Mouse (Mus musculus) limb, embryonic 11.5 days (tissue): Measurements from ENCODE around the gene Eif2b2. TPM values are rescaled to one million over a fixed set of nuclear protein-coding genes. Genes with fewer than 3 reads are reported as not detected.
A peak's percentile ranks its signal among the peaks of the same experiment; 100 is the strongest.

Experiments used
- ATAC-seq: fragments of 200-750 bp; cut with Nextera tagmentation; 2 replicates; pipeline ENCODE4 v1.8.0; 2017; ENCODE audit warnings: low read depth; ENCODE audit not compliant: insufficient number of reproducible peaks, low FRiP score, low TSS enrichment
- DNase-seq: peaks from one replicate; pipeline ENCODE4 v3.0.0-alpha.2; 2015; ENCODE audit warnings: low spot score
- H3K27ac ChIP-seq: fragments of 300-500 bp; sonication (generic); replicated peaks from 2 replicates; pipeline ENCODE4 v1.5.1; 2014; ENCODE audit warnings: low read depth, mild to moderate bottlenecking, low read length
- H3K27me3 ChIP-seq: fragments of 300-500 bp; sonication (generic); 2 replicates; pipeline ENCODE4 v1.6.1; 2014; ENCODE audit warnings: mild to moderate bottlenecking, low read length, mixed read lengths; ENCODE audit not compliant: control insufficient read depth, insufficient read depth
- H3K36me3 ChIP-seq: fragments of 300-500 bp; sonication (generic); 2 replicates; pipeline ENCODE4 v1.6.1; 2014; ENCODE audit warnings: mild to moderate bottlenecking, low read length, moderate library complexity, mixed read lengths; ENCODE audit not compliant: control insufficient read depth, insufficient read depth
- H3K4me1 ChIP-seq: fragments of 300-500 bp; sonication (generic); 2 replicates; pipeline ENCODE4 v1.6.1; 2014; ENCODE audit warnings: low read length, mixed read lengths; ENCODE audit not compliant: control insufficient read depth, insufficient read depth
- H3K4me2 ChIP-seq: fragments of 300-500 bp; sonication (generic); 2 replicates; pipeline ENCODE4 v1.6.1; 2014; ENCODE audit warnings: low read depth, mild to moderate bottlenecking, moderate library complexity; ENCODE audit not compliant: severe bottlenecking
- H3K4me3 ChIP-seq: fragments of 300-500 bp; sonication (generic); 2 replicates; pipeline ENCODE4 v1.5.1; 2014; ENCODE audit warnings: low read depth, low read length
- H3K9ac ChIP-seq: fragments of 300-500 bp; sonication (generic); 2 replicates; pipeline ENCODE4 v1.6.1; 2014; ENCODE audit warnings: mild to moderate bottlenecking, low read length
- H3K9me3 ChIP-seq: fragments of 300-500 bp; sonication (generic); 2 replicates; pipeline ENCODE4 v1.6.1; 2016; ENCODE audit warnings: low read length; ENCODE audit not compliant: control insufficient read depth
- WGBS: fragments of 180-500 bp; shearing (Covaris S2); extraction: QIAGEN DNeasy Blood & Tissue Kit; methylation state at CpG from one replicate; pipeline ENCODE4 v1.1.7; 2014; 5-methylcytosine and 5-hydroxymethylcytosine counted together
- polyA plus RNA-seq: library from polyadenylated mRNA; unstranded; fragments of >200 nt; fragmentation: Nextera tagmentation; extraction: Ambion mirVana; gene quantifications from 2 replicates; pipeline ENCODE4 v1.2.1, GENCODE M21; 2014

The Eif2b2 gene
- polyA plus RNA-seq, 1 experiment from 2014 or later = 103 TPM

- no peak for ATAC-seq
- WGBS = 75% methylated on average over 7 of the region's 7 CpGs
- no peak overlapping the region for H3K27ac ChIP-seq
These were observed 32.9 kb upstream of the Eif2b2 start for GRCm38 (mm10) chr12:85186361-85186760.

GRCm38 (mm10) chr12:85190290-85190689 lies 29.0 kb upstream of the Eif2b2 start:
- Histone ChIP-seq H3K9ac (no peak overlapping the region), H3K27me3 (no peaks in the 10 kb centered on the region), H3K4me1 (peaks cover 7% of the 10 kb centered on the region), H3K9me3 (no peaks in the 10 kb centered on the region), H3K4me2 (no peak overlapping the region), H3K36me3 (no peaks in the 10 kb centered on the region), H3K4me3 (no peak overlapping the region), H3K27ac (no peak overlapping the region)
- no peak for ATAC-seq
- 75% methylated on average over 7 of the region's 7 CpGs for WGBS
- DNase-seq = no peak

More at GRCm38 (mm10) chr12:85186361-85186760, 32.9 kb upstream of the Eif2b2 start:
- no peak for DNase-seq
- Histone ChIP-seq H3K27me3 (no peaks in the 10 kb centered on the region), H3K9me3 (no peaks in the 10 kb centered on the region), H3K4me1 (peaks cover 8% of the 10 kb centered on the region), H3K4me3 (no peak overlapping the region), H3K4me2 (no peak overlapping the region), H3K36me3 (no peaks in the 10 kb centered on the region), H3K9ac (no peak overlapping the region)

GRCm38 (mm10) chr12:85192461-85193108 lies 26.7 kb upstream of the Eif2b2 start:
- DNase-seq = peak; percentile 60
- H3K36me3 ChIP-seq = no peaks in the 10 kb centered on the region

DNA sequence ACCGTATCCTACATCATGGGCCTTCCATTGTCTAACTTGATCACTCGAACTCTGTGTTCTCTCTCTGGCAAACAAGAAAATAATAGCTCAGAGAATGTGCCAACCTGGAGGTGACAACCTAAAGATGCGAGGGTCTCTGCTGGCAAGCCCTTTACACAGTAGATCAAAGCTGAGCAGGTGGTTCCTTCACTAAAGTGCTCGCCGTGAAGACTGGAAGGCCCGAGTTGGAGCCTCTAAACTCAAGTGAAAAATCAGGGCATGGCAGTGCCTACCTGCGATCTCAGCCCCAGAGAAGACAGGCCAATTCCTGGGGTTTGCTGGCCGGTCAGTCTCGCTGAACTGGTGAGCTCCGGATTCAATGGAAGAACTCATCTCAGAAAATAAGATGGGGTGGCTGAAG lies 26.1 kb upstream of the Eif2b2 start:
- H3K4me2 ChIP-seq = no peak overlapping the region
- no peak overlapping the region for H3K27ac ChIP-seq
- no peak overlapping the region for H3K4me3 ChIP-seq
- no peaks in the 10 kb centered on the region for H3K36me3 ChIP-seq
- DNase-seq = no peak
- ATAC-seq = no peak
- H3K9ac ChIP-seq = no peak overlapping the region
- peaks cover 25% of the 10 kb centered on the region for H3K4me1 ChIP-seq
- H3K27me3 ChIP-seq = no peaks in the 10 kb centered on the region
- H3K9me3 ChIP-seq = no peaks in the 10 kb centered on the region
- 81% methylated on average over 10 of the region's 10 CpGs for WGBS

More at GRCm38 (mm10) chr12:85192461-85193108, 26.7 kb upstream of the Eif2b2 start:
- Histone ChIP-seq H3K27ac (no peak overlapping the region), H3K9me3 (no peaks in the 10 kb centered on the region), H3K4me2 (no peak overlapping the region), H3K4me3 (no peak overlapping the region), H3K27me3 (no peaks in the 10 kb centered on the region), H3K4me1 (peaks cover 19% of the 10 kb centered on the region), H3K9ac (no peak overlapping the region)
- WGBS = 22% methylated on average over 16 of the region's 19 CpGs
- peak; percentile 52; the same call in 1 of the 2 replicates for ATAC-seq

DNA sequence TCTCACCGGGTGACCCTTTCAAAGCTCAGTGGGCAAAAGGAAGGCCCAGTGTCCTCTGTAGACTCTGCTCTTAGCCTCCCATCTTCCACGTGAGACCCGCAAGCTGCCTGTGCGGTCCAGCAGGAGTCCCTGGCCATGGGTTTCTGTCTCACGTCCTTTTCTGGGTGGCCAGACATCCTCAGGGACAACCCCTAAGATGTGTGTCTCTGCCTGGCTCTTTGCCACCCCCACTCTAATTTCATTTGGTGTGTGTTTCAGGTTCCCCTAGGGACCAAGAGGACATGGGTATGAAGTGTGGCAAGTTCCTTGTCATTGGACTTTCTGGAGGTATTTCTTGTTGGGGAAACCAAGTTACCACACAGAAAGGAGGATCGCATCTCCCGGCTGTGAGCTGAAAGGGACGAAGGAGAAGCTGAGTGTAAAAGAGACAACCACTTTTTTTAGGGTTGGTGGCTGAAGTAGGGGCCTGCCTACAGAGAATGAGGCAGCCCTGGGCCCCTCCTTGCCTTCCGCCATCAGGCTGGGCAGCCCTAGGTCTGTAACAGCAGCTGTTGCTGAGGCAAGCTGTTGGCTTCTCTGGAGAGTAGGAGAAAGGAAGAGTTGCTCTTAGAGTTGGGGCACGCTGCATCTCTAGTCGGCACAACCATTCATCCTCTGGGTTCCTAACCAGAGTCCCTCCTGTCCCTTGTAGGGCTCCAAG lies 25.2 kb upstream of the Eif2b2 start:
- ATAC-seq (no peak), DNase-seq (no peak)
- Histone ChIP-seq H3K27me3 (no peaks in the 10 kb centered on the region), H3K4me2 (no peak overlapping the region), H3K36me3 (no peaks in the 10 kb centered on the region), H3K9me3 (no peaks in the 10 kb centered on the region), H3K27ac (no peak overlapping the region), H3K4me3 (no peak overlapping the region), H3K4me1 (peaks cover 28% of the 10 kb centered on the region), H3K9ac (no peak overlapping the region)
- WGBS = 91% methylated on average over 11 of the region's 11 CpGs

DNA sequence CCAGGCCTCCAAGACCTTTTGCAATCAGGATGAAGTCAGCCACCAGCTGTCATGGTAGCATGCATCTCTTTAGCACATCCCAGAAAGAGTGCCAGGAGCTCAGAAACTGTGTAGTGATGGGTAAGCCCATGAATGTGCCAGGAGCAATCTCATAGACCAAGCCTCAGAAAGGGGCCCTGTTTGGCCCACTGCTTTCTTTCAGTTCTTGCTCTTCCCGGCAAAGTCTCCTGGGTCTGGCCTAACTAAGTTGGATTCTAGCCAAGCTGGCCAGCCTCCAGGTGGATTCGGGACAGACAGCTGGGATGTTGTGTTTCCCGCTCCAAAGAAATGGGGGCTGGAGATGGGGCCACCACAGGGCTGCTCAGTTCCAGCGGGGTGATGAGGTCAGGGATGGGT lies 24.7 kb upstream of the Eif2b2 start:
- Histone ChIP-seq H3K4me3 (no peak overlapping the region), H3K9ac (no peak overlapping the region), H3K4me2 (no peak overlapping the region), H3K27ac (no peak overlapping the region), H3K4me1 (peaks cover 28% of the 10 kb centered on the region), H3K27me3 (no peaks in the 10 kb centered on the region), H3K36me3 (no peaks in the 10 kb centered on the region), H3K9me3 (no peaks in the 10 kb centered on the region)
- ATAC-seq = no peak
- WGBS = 73% methylated on average over 4 of the region's 4 CpGs
- DNase-seq = no peak

- no peak overlapping the region for H3K4me2 ChIP-seq
These were observed 24.2 kb upstream of the Eif2b2 start for GRCm38 (mm10) chr12:85195086-85195485.

DNA sequence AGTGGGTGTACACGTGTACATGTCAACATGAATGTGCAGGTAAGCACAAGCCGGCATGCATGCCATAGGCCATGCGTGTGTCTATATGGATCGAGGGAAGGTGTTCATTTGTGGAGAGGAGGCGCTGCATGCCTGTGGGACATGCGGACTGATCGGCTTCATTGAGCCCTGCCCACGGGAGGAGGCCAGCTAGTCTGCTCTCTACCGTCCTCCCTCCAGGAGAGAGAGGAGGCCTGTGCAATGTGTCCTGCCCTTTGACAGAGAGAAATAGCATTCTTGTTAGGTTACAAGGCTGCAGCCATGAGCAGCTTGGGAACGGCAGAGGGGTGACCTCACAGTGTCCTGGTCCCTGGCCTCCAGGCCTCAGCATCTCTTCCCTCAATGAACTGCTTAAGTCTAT lies 23.1 kb upstream of the Eif2b2 start:
- Histone ChIP-seq H3K9ac (no peak overlapping the region), H3K4me3 (no peak overlapping the region), H3K4me1 (peaks cover 38% of the 10 kb centered on the region), H3K27me3 (no peaks in the 10 kb centered on the region), H3K27ac (no peak overlapping the region), H3K4me2 (no peak overlapping the region), H3K9me3 (no peaks in the 10 kb centered on the region), H3K36me3 (no peaks in the 10 kb centered on the region)
- no peak for DNase-seq
- 76% methylated on average over 10 of the region's 10 CpGs for WGBS
- ATAC-seq = no peak

More at GRCm38 (mm10) chr12:85195086-85195485, 24.2 kb upstream of the Eif2b2 start:
- Histone ChIP-seq H3K27me3 (no peaks in the 10 kb centered on the region), H3K9ac (no peak overlapping the region), H3K27ac (no peak overlapping the region), H3K4me3 (no peak overlapping the region), H3K4me1 (peaks cover 28% of the 10 kb centered on the region), H3K36me3 (no peaks in the 10 kb centered on the region), H3K9me3 (no peaks in the 10 kb centered on the region)
- DNase-seq (no peak), ATAC-seq (no peak)
- WGBS = 90% methylated on average over 5 of the region's 5 CpGs
